Mouse (Mus musculus) myocyte (in vitro differentiated cells): ENCODE measurements around the gene Ccni. TPM values are rescaled to one million over a fixed set of nuclear protein-coding genes. Genes with fewer than 3 reads are reported as not detected.

Experiments
- H3K27me3 ChIP-seq: one replicate; pipeline ENCODE4 v1.6.1; 2011; ENCODE audit not compliant: control insufficient read depth, insufficient read depth, insufficient read length
- H3K36me3 ChIP-seq: one replicate; pipeline ENCODE4 v1.6.1; 2011; ENCODE audit not compliant: control insufficient read depth, insufficient read depth
- H3K4me2 ChIP-seq: one replicate; pipeline ENCODE4 v1.6.1; 2011; ENCODE audit warnings: low read depth, control low read depth
- H3K4me3 ChIP-seq: one replicate; pipeline ENCODE4 v1.5.1; 2011; ENCODE audit warnings: mild to moderate bottlenecking, control low read depth, moderate library complexity
- H3K79me2 ChIP-seq: one replicate; pipeline ENCODE4 v1.6.1; 2011; ENCODE audit not compliant: control insufficient read depth, insufficient read depth
- H3ac ChIP-seq: one replicate; pipeline ENCODE4 v1.6.1; 2011; ENCODE audit not compliant: control insufficient read depth, insufficient read length
- CEBPB ChIP-seq: IDR thresholded peaks from 2 replicates; pipeline ENCODE4 v1.6.1; 2011; ENCODE audit warnings: mild to moderate bottlenecking, moderate library complexity; ENCODE audit not compliant: poor library complexity, insufficient read depth, severe bottlenecking
- E2F4 ChIP-seq: IDR thresholded peaks from one replicate; pipeline ENCODE4 v1.6.1; 2011; ENCODE audit warnings: mild to moderate bottlenecking, control low read depth, moderate library complexity; ENCODE audit not compliant: insufficient read depth
- MAX ChIP-seq: IDR thresholded peaks from one replicate; pipeline ENCODE4 v1.6.1; 2011; ENCODE audit warnings: low read depth, mild to moderate bottlenecking, control low read depth
- MYOD1 ChIP-seq, 3 experiments: IDR thresholded peaks; one replicate each; pipeline ENCODE4 v1.6.1; 2011; ENCODE audit warnings: control low read depth in 2 of 3, low read depth in 2 of 3, mild to moderate bottlenecking in 2 of 3, moderate library complexity in 1 of 3; ENCODE audit not compliant: insufficient read length in 2 of 3, control insufficient read depth in 1 of 3
- MYOG ChIP-seq, 3 experiments: IDR thresholded peaks; one replicate each; pipeline ENCODE4 v1.6.1; 2011; ENCODE audit warnings: control low read depth in 2 of 3, low read depth in 2 of 3, mild to moderate bottlenecking in 2 of 3; ENCODE audit not compliant: insufficient read length in 2 of 3, control insufficient read depth in 1 of 3, insufficient read depth in 1 of 3
- POLR2A ChIP-seq: IDR thresholded peaks from one replicate; pipeline ENCODE4 v1.6.1; 2011; ENCODE audit warnings: low read depth, mild to moderate bottlenecking, control low read depth, moderate library complexity; ENCODE audit not compliant: insufficient read length
- POLR2AphosphoS2 ChIP-seq: IDR thresholded peaks from one replicate; pipeline ENCODE4 v1.6.1; 2011; ENCODE audit warnings: low read depth, control low read depth; ENCODE audit not compliant: insufficient read length
- REST ChIP-seq: IDR thresholded peaks from one replicate; pipeline ENCODE4 v1.6.1; 2011; ENCODE audit warnings: mild to moderate bottlenecking, control low read depth, moderate library complexity; ENCODE audit not compliant: insufficient read depth, insufficient read length
- SRF ChIP-seq: IDR thresholded peaks from one replicate; pipeline ENCODE4 v1.6.1; 2011; ENCODE audit warnings: low read depth; ENCODE audit not compliant: control insufficient read depth, insufficient read length
- TCF12 ChIP-seq: IDR thresholded peaks from one replicate; pipeline ENCODE4 v1.6.1; 2011; ENCODE audit warnings: mild to moderate bottlenecking, control low read depth; ENCODE audit not compliant: poor library complexity, insufficient read depth, severe bottlenecking
- TCF3 ChIP-seq: IDR thresholded peaks from one replicate; pipeline ENCODE4 v1.6.1; 2011; ENCODE audit warnings: low read depth, control low read depth; ENCODE audit not compliant: insufficient read length
- USF1 ChIP-seq: IDR thresholded peaks from one replicate; pipeline ENCODE4 v1.6.1; 2011; ENCODE audit warnings: low read depth, mild to moderate bottlenecking, control low read depth, moderate library complexity
- polyA plus RNA-seq: library from polyadenylated mRNA; unstranded; fragments of >200 nt; fragmentation: generic; extraction: Trizol; gene quantifications from one replicate; pipeline ENCODE4 v1.2.1, GENCODE M21; 2012; ENCODE audit warnings: missing spikeins

The Ccni gene
- polyA plus RNA-seq, 1 experiment, result 132 TPM

GRCm38 (mm10) chr5:93143360-93144091 lies 62.8 kb downstream of the Ccni start:
- Histone ChIP-seq H3K27me3 (no peaks in the 10 kb centered on the region), H3K4me2 (no peak overlapping the region), H3K79me2 (peaks cover 30% of the 10 kb centered on the region), H3ac (no peak overlapping the region), H3K36me3 (peaks cover 12% of the 10 kb centered on the region), H3K4me3 (no peak overlapping the region)
- no peak for TF ChIP-seq TCF12

DNA sequence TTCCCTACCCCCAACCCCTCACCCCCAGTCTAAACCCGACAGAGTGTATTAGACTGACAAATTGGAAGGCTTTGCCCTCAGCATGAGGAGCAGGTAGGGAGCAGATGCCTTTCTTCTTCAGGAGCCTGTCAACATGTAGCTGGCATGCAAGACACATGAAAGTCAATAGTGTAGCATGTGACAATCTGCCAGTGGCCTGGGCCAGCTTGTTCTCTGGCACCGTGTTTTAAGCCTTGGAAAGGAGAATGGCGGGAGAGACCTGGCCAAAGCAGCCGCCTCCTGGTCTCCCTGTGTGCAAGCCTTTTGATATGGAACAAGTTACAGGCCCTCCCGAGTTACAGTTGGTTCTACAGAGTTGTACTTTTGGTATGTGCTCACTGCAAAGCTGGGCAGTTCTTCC lies 65.5 kb downstream of the Ccni start:
- H3K27me3 ChIP-seq, result no peaks in the 10 kb centered on the region
- no peak for TF ChIP-seq MYOD1 (IDR thresholded peaks at IDR 0.05; ENCODE audit: control insufficient read depth in 1 of 3, insufficient read length in 2 of 3, low read depth in 2 of 3)
- TF ChIP-seq TCF12, result no peak
- TF ChIP-seq POLR2A, result no peak
- TF ChIP-seq CEBPB, result no peak
- no peak for TF ChIP-seq E2F4
- no peak for TF ChIP-seq MYOG (IDR thresholded peaks at IDR 0.05; ENCODE audit: control insufficient read depth in 1 of 3, insufficient read depth in 1 of 3, insufficient read length in 2 of 3, low read depth in 2 of 3)
- TF ChIP-seq MAX, result no peak
- no peak for TF ChIP-seq USF1
- TF ChIP-seq POLR2AphosphoS2, result no peak
- TF ChIP-seq TCF3, result no peak
- no peak for TF ChIP-seq SRF
- no peak for TF ChIP-seq REST
- no peak overlapping the region for H3K4me3 ChIP-seq
- no peak overlapping the region for H3K4me2 ChIP-seq
- H3K79me2 ChIP-seq, result peaks cover 20% of the 10 kb centered on the region
- peaks cover 7% of the 10 kb centered on the region for H3K36me3 ChIP-seq
- no peak overlapping the region for H3ac ChIP-seq

DNA sequence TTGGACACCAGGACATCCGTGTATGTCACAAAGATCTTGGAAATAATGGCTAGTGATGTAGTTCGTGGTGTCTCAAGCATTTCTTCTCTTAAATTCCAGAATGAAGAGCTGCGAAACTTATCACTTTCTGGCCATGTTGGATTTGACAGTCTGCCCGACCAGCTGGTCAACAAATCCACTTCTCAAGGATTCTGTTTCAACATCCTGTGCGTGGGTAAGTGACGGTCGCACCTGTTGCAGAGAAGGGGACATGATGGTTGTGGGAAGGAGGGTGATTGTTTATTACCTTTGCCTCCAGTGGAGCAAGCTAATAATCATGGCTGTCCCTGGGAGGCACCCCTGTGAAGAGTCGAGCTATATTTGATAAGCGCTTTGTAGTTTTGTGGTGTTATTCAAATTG lies 66.9 kb downstream of the Ccni start:
- Histone ChIP-seq H3K27me3 (no peaks in the 10 kb centered on the region), H3K79me2 (peaks cover 22% of the 10 kb centered on the region), H3K4me3 (no peak overlapping the region), H3K4me2 (no peak overlapping the region), H3ac (no peak overlapping the region), H3K36me3 (no peaks in the 10 kb centered on the region)
- peak; percentile 13 to 85 (median 62) for TF ChIP-seq MYOD1 (IDR thresholded peaks at IDR 0.05; ENCODE audit: control insufficient read depth in 1 of 3, insufficient read length in 2 of 3, low read depth in 2 of 3)
- TF ChIP-seq SRF, result no peak
- TF ChIP-seq POLR2AphosphoS2, result no peak
- no peak for TF ChIP-seq REST
- TF ChIP-seq MYOG (IDR thresholded peaks at IDR 0.05; ENCODE audit: control insufficient read depth in 1 of 3, insufficient read depth in 1 of 3, insufficient read length in 2 of 3, low read depth in 2 of 3), result peak in 1 of 3 experiments; percentile 75
- no peak for TF ChIP-seq MAX
- peak; percentile 69 for TF ChIP-seq TCF12
- TF ChIP-seq CEBPB, result no peak
- TF ChIP-seq USF1, result no peak
- no peak for TF ChIP-seq E2F4
- TF ChIP-seq POLR2A, result no peak
- TF ChIP-seq TCF3, result no peak

- no peak for TF ChIP-seq POLR2AphosphoS2
- no peak for TF ChIP-seq REST
- no peak for TF ChIP-seq SRF
- TF ChIP-seq MYOD1 (IDR thresholded peaks at IDR 0.05; ENCODE audit: control insufficient read depth in 1 of 3, insufficient read length in 2 of 3, low read depth in 2 of 3), result peak; percentile 67 to 78 (median 75)
- peak in 1 of 3 experiments; percentile 92 for TF ChIP-seq MYOG (IDR thresholded peaks at IDR 0.05; ENCODE audit: control insufficient read depth in 1 of 3, insufficient read depth in 1 of 3, insufficient read length in 2 of 3, low read depth in 2 of 3)
- peak; percentile 27 for TF ChIP-seq USF1
- TF ChIP-seq TCF12, result peak; percentile 78
- no peak for TF ChIP-seq POLR2A
- H3K79me2 ChIP-seq, result peaks cover 39% of the 10 kb centered on the region
- no peaks in the 10 kb centered on the region for H3K36me3 ChIP-seq
- no peak overlapping the region for H3K4me3 ChIP-seq
- peak overlapping the region; percentile 66 for H3K4me2 ChIP-seq
- H3ac ChIP-seq, result no peak overlapping the region
- H3K27me3 ChIP-seq, result no peaks in the 10 kb centered on the region
These were observed 69.2 kb downstream of the Ccni start for GRCm38 (mm10) chr5:93136956-93137586.

- H3K79me2 ChIP-seq, result peaks cover 55% of the 10 kb centered on the region
- no peak overlapping the region for H3K4me3 ChIP-seq
- no peaks in the 10 kb centered on the region for H3K36me3 ChIP-seq
- TF ChIP-seq CEBPB (no peak), MAX (no peak), POLR2AphosphoS2 (no peak), MYOG (IDR thresholded peaks at IDR 0.05; ENCODE audit: control insufficient read depth in 1 of 3, insufficient read depth in 1 of 3, insufficient read length in 2 of 3, low read depth in 2 of 3) (no peak), REST (no peak), SRF (no peak), USF1 (no peak), MYOD1 (IDR thresholded peaks at IDR 0.05; ENCODE audit: control insufficient read depth in 1 of 3, insufficient read length in 2 of 3, low read depth in 2 of 3) (no peak), E2F4 (no peak), TCF3 (no peak), POLR2A (no peak), TCF12 (no peak)
- H3K4me2 ChIP-seq, result no peak overlapping the region
- no peaks in the 10 kb centered on the region for H3K27me3 ChIP-seq
- no peak overlapping the region for H3ac ChIP-seq
These were observed 70.8 kb downstream of the Ccni start for GRCm38 (mm10) chr5:93135368-93136107.
